Mouse (Mus musculus): ENCODE results near the gene Il12a.

Il12a gene

GRCm38 (mm10) chr3:68686852-68687560 lies 3.4 kb upstream of the Il12a start:
- DNase-seq = no peak

GRCm38 (mm10) chr3:68689346-68689745 lies 1.1 kb upstream of the Il12a start:
- DNase-seq = no peak

GRCm38 (mm10) chr3:68691100-68691778 lies 795 bp downstream of the Il12a start:
- peak in 1 of 2 experiments; percentile 24 for DNase-seq

- DNase-seq = no peak
Measured at GRCm38 (mm10) chr3:68691938-68692599, 1.6 kb downstream of the Il12a start.

- DNase-seq = no peak
Measured at GRCm38 (mm10) chr3:68692600-68693225, 2.3 kb downstream of the Il12a start.

GRCm38 (mm10) chr3:68693441-68694048 lies 3.1 kb downstream of the Il12a start:
- DNase-seq = peak; percentile 35 to 56

- DNase-seq = no peak
Measured at GRCm38 (mm10) chr3:68695321-68695720, 4.9 kb downstream of the Il12a start.

- DNase-seq = no peak
Measured at GRCm38 (mm10) chr3:68696495-68697200, 6.2 kb downstream of the Il12a start.

GRCm38 (mm10) chr3:68698601-68699000 lies 8.2 kb downstream of the Il12a start:
- no peak for DNase-seq

- no peak for DNase-seq
Measured at GRCm38 (mm10) chr3:68700091-68700490, 9.6 kb downstream of the Il12a start.

GRCm38 (mm10) chr3:68706307-68706706 lies 15.9 kb downstream of the Il12a start:
- DNase-seq = no peak

- DNase-seq = peak in 1 of 2 experiments; percentile 25
Measured at GRCm38 (mm10) chr3:68708230-68708629, 17.8 kb downstream of the Il12a start.

GRCm38 (mm10) chr3:68709198-68709797 lies 18.9 kb downstream of the Il12a start:
- DNase-seq = peak; percentile 83 to 86

- DNase-seq = no peak
Measured at GRCm38 (mm10) chr3:68710436-68710835, 20.0 kb downstream of the Il12a start.

GRCm38 (mm10) chr3:68711510-68711909 lies 21.1 kb downstream of the Il12a start:
- no peak for DNase-seq

GRCm38 (mm10) chr3:68713550-68713949 lies 23.1 kb downstream of the Il12a start:
- peak; percentile 45 to 51 for DNase-seq

GRCm38 (mm10) chr3:68717346-68717745 lies 26.9 kb downstream of the Il12a start:
- DNase-seq = peak; percentile 49

- DNase-seq = no peak
Measured at GRCm38 (mm10) chr3:68719229-68719819, 28.9 kb downstream of the Il12a start.

- peak; percentile 56 to 67 for DNase-seq
Measured at GRCm38 (mm10) chr3:68720258-68720657, 29.8 kb downstream of the Il12a start.

- no peak for DNase-seq
Measured at GRCm38 (mm10) chr3:68741955-68742354, 51.5 kb downstream of the Il12a start.
